Mouse (Mus musculus) gonadal fat pad, adult 2 months (tissue): ENCODE measurements at regions not wholly inside any gene's neighbourhood (a gene's known extent, or its start where the extent isn't known, plus 50 kb on each side); places are given as distances from the start of the nearest gene placed in this dataset.

Experiments used
- DNase-seq: peaks from one replicate; pipeline ENCODE4 v3.0.0-alpha.2; 2012; ENCODE audit warnings: low read depth

DNA sequence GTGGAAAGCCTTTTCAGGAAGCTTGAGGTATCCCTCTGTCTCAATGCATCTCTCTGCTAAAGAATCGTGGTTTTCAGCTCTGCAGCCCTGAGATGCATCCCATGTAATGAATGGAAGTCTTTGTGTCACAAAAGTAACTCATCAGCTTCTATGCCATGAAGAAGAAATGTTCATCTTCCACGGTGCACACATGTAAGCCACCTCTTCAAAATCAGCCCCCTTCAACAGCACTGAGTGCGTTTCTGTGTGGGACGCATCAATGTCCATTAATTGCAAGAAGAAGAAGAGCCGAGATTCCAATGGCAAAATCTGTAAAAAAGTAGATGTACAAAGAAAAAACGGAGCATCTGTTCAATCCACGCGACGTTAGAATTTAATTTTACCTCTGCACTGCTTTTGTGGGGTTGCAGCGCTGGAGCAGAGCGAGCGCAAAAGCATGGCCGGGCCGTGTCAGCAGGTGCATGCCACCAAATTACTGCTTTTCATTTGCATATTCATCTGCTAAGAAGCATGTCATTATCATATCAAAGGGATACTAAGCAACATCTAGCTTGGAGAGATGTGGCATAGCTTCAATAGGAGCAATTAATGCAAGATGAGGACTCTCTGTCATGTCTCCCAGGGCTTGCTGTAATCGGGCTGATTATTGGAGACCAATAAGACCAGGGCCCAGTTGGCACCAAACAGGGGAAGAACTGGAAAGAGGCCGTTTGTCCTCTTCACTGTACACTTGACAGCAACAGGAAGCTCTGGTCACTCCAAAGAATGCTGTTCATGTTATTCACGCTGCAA is 185.0 kb upstream of the Sox2 start:
- no peak for DNase-seq

DNA sequence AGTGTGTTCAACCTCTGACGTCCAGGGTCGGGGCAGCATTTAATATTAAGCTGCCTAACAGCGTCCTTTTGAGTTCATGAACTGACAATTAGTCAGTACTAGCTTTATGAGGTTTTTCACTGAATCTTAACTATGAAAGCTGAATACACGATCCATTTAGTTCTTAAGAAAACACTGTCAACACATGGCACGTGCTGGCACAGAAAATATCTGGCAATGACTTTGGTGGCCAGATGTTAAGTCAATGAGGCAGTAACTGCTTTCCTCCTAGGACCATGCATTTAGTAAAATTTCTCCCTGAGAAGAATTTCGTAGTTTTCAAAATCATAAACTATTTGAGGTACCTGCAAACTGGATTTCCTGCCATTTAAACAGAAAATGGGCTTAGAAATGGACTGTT is 191.4 kb upstream of the Sox2 start:
- no peak for DNase-seq

DNA sequence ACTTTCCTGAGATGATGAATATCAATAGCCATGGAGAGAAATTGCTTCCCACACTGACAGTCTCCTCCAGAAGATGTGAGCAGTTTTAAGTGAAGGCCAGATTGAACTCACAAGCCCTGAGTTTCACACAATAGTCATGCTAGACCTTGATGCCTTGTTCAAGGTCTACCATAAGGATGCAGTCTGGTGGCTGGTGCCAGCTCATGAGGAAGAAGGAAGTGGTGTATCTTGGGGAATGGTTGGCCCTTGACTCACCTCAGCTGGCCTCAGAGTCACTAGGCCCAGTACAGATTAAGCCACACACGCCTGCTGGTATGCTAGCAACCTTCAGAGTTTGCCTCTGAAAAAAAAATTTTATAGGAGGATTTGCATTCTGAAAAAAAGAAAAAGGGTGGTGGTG is 192.4 kb upstream of the Sox2 start:
- no peak for DNase-seq

DNA sequence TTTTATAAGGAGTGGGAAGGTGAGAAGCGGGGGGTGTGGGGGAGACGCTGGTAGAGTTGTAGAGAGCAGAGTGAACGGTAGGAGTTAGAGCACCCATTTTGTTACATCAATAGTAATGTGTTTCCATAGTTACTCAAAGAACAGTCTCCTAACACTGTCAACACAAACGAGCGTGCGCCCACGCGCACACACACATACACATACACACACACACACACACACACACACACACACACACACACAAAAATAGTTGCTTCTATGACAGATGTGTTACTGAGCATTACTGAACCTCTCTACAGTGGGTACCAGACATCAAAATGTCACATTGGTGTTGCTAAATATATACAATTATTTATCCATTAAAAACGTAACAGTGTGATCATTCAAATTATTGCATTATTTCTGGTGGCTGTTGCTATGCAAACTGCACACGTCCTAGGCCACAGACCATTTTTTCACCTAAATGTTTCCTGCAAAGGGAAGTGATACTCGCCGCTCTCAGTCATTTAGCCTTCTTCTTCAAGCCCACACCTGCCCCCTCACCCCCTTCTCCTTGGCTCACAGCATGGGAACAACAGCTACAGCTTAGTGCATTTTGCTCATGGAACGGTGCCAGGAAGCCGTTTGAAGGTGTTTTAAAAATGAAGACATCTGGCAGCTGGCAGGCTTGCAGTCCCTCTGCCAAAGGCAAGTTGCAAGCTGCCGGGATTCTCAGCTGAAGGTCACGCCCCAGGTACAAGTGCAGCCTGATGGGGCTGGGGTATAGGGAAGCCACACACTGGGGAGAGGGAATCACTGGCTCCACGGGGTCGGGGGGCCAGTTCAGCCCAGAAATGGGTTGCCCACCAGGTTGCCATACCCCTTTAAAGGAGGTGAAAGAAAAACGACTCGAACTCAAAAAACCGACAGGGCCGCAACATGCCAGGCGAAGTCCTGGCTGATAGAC is 193.4 kb upstream of the Sox2 start:
- DNase-seq = peak; percentile 6

DNA sequence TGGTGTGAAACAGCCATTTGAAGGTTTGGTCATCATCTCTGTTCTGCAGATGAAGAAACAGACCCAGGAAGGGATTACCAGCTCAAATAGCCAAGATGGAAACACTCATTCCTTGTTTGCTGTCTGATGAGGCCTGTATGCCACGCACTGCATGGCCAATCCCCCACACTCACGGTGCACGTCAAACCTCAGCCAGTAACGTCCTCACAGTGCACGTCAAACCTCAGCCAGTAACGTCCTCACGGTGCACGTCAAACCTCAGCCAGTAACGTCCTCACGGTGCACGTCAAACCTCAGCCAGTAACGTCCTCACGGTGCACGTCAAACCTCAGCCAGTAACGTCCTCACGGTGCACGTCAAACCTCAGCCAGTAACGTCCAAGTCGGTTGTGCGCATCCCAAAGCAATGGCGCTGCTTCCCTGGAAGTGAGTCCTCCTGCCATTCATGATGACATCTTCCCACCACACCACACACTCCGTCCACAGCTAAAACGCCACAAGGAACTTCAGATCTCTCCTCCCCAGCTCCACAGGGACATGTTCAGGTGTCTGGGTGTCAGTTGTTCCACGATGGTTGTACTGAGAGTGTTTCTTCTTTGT is 196.1 kb upstream of the Sox2 start:
- no peak for DNase-seq

DNA sequence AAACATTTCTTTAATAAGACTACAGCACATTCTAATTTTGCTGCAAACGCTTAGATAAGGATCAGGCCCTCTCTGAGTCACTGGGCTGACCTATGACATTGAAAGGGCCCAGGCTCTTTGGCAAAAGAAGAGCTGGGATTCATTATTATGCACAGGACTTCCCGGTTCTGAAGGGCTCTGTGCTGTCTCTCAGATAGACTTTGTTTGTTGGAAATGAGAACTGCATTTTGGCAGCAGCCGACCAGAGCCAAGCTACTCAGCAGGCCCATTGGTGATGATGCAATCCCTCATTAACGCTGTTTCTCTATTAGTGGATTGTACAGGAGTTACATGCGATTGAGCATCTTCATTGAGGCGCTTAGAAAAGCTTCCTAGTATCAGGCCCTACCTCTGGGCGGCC is 204.9 kb upstream of the Sox2 start:
- no peak for DNase-seq

DNA sequence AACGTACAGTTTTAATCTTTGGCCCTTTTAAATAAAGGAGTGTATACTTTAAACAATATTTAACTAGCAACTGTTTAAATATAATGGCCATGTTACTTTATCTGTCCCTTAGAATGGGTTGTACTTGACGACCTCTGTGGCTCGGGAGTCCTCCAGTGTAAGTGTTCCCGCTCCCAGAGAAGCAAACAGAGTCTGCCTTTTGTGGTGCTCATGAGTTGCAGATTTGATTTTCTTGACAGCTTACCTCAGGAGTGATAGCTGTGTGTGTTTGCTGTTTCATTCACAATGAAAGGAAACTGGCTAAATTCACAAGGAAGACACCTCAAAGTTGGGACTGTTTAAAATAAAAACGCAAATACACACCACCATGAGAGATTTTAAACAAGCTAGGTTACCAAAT is 205.4 kb upstream of the Sox2 start:
- DNase-seq = no peak

DNA sequence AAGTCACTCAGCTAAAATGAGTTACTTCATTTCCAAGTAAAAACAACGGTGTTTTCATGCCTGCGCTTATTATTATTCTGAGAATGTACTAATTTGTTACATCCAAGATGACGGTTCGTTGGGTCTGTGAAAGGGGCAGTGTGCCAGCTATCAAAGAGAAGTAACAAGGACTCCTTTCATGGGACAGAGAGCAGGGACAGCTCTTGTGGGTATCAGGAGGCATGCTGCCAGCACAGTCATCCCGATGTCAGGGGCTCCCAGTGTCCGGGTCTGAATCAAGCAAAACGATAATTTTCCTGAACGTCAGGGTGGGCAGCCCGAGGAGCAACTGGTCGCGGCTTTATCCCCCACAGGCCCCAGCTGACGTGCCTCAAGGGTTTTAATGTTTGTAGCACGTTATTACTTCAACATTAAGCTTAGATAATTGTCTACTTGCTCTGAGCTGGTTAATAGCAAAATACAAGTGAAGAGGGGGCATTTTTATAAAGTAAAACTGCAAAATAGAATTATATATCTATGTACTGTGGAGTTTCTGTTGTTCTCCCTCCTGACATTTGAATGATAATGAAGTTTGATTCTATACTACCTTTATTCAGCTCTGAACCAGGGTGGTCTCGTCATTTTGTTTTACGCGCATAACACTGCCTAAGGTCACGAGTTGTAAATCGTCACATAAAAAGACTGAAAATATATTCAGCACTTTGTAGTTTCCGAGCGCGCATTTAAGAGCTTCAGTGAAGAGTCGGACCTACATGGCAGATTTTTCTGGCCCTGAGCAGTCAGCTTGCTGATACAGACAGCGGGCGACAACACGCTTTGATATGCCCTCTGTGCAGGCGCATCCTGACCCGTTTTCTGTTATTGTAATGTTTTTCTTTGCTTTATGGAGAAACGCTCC is 206.2 kb upstream of the Sox2 start:
- no peak for DNase-seq

DNA sequence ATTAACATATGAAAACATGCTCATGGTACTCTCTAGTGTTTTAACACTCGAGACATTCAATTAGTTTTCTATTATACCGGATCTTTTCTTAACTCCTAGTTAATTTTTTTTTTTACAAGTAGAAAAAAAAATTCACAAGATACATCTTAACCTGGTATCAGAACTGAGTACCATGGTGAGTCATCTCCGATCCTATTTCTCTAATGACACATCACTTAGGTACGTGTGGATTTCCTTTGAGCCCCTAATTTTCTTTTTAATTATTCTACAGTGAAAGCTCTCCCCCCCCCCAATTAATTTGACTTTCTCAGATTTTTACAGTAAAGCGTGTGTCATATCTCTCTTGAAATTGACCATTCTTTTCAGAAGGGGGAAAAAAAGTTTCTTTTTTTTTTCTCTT is 206.9 kb upstream of the Sox2 start:
- no peak for DNase-seq

DNA sequence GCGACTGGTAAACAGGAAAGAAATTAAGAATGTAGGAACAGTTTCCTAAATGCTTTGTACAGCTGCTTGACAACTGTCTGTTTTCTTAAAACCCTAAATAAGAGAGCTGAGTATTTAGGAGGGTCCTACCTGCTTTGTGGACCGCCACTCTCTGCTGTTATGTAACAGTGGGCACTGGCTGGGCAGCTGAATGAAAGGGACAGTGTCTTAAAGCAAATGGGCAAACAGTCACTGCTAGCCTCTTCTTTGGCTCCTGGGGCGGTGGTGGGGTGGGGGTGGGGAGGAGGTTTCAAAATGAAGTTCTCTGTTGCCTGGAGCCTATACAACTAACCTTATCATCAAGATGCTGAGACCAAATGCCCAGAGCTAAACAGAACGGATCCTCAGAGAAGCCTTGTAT is 208.4 kb upstream of the Sox2 start:
- no peak for DNase-seq

DNA sequence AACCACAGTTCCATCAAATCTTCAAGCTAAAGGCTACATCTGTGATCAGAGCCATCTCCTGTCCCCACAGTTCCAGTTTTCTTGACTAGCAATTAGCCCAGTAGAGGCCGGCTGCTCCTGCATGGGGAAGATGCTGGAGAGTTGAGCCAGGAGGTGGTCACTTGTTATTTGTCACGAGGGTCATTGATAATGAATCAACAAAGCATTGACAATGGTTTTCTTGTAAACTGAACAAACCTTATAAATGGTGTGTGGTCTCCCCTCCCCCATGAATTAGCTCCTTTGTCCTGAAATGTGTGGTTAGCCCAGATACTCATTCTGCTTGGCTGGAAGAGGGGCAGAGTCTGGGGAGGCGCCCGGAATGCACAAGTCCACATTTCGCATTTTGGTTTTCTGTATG is 208.9 kb upstream of the Sox2 start:
- DNase-seq = no peak

DNA sequence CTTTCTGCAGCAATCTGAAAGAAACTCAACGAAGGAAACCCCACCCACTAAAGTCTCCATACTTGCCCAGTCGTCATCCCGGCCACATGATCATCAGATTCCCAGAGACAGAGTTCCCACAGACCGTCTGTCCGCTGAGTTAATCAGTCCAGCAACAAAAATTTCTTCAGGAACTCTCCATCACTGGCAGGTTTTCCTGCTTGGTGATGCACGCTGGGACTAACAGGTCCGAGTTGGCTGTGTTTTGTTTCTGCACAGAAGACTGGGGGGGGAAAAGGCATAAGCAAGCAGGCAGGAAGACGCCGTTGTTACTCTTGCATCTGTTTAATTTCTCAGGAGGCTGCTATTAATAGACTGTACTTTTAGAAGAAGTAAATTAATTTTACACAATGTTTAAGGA is 215.3 kb upstream of the Sox2 start:
- DNase-seq = no peak

DNA sequence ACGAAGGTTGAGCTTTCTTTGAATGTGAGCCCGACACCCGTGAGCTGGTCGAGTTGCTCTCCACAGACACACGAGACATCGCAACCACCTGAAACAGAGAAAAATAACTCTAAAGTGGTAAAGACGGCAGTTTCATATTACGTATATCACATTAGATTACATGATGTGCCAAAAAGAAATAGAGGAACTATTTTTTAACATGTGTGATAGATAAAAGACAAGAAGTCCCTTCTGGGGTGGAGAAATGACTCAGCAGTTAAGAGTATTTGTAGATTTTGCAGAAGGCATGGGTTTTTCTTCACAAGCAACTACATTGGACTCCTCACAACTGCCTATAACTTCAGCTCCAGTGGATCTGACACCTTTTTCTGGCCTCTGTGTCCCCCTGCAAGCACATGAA is 222.2 kb upstream of the Sox2 start:
- DNase-seq = no peak

DNA sequence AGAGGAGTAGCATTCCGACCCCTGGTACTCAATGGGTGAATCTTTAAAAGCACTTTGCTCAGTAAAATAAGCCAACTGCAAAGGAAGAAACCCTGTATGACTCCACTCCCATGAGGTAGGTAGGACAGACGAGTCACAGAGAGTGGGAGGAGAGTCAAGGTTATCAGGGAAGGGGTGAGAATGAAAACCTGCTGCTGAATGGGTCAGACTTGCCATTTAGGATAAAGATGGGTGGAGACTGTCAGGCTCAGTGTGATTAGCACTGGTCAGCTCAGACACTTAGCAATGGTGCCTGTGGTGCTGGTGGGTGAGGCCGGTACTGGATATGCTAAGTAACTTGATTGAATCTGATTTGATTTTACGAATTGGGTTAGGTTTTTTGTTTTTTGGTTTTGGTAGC is 222.7 kb upstream of the Sox2 start:
- no peak for DNase-seq

DNA sequence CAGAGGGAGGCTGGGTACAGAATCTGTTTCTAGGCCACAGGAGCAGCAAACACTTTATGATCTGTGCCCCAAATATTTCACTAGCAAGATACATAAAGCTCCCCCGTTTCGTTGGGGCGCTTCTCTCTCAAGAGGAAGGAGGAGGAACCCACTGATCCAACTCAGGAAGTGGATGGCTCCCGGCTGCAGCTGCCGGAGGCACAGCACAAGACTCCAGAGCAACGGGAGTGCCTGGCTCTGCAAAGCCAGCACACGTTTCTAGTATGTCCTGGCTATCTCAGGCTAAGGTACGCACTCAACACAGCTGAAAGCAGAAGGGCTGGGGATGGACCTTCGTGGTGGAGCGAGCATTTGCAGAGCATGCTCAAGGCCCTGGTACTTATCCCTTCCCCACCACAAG is 223.2 kb upstream of the Sox2 start:
- no peak for DNase-seq

DNA sequence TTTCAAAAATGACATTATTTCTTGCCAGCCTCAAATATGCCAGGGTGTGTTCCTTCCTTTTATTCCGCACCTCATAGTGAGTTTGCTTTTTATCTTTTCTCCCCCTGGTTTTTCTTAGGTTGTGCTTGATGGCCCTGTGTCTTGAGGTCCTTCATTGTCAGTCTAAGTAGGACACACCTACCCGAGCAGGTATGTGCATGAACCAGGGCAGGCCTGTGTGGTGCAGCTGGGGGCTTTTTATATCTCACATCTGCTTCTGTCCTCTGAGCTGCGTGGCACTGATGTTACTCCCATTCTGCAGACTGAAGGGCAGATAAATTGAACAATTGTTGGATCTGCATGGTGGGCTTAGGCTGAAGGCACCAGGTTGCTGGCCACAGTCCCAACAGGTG is 238.3 kb upstream of the Sox2 start:
- no peak for DNase-seq

DNA sequence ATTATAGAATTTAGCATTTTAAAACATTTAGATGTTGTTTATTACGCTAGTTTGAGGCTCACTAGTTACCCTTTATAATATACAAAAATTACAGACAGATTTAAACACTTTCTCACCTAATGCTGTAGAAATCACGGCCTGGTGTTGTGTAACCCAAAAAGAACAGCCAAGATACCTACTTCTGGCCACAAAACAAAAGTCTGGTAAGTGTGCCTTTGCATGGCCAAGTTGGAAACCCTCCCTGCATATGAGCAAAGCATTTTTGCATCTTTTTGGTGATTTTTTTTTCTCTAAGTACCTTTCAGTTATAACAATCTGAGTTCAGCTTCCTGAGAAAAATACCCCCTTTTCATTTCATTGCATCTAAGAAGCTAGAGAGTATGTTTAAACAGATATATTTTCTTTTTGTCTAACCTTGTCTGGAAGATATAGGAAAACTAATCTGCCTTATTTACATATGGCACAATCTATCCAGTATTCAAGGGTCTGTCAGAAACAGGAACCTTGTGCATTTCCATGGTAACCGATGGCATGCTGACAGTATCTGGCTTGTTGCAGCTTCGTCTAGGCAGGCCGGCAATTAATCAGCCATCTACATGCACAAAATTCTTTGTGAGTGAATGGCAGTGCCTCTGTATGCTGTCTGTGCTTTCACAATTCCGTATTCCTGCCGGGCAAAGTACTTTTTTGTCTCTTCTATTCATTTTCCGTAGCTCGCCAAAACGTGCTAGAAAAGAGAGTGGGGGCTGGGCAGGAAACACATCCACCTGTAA is 238.9 kb upstream of the Sox2 start:
- DNase-seq = peak; percentile 26

DNA sequence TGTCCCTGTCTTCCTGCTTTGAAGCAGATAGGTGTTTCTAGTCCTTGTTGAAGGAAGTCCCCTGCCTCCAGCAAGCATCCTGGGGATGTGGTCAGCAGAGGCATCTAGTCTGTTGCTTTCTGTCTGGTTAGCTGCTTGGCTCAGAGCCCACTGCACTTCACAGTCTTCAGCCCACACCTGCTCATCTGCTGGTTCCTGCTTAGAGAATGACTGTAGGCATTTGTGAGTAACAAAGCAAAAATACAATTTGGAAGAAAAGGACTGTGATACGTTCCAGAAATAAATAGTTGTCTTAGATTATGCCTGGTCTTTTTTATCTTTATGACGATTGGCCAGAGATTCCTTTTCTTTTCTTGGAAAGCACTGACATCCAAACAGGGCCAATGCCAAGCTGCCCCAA is 246.6 kb upstream of the Sox2 start:
- no peak for DNase-seq

DNA sequence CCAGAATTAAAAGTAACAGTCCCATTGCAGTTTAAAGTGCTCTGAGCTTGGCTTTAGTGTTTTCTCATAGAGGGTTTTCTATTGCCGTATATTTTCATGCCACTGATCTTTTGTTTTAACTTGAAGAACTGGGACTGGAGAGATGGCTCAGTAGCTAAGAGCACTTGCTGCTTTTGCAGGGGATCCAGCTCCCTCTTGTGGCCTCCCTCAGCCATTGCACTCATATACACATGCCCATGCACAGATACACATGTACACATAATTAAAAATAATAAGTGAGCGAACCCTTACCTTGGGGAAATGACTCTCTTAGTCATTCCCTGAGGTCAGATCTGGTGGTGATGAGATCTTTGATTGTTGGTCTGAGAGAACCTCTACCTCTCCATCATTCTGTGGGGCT is 258.9 kb upstream of the Sox2 start:
- no peak for DNase-seq

DNA sequence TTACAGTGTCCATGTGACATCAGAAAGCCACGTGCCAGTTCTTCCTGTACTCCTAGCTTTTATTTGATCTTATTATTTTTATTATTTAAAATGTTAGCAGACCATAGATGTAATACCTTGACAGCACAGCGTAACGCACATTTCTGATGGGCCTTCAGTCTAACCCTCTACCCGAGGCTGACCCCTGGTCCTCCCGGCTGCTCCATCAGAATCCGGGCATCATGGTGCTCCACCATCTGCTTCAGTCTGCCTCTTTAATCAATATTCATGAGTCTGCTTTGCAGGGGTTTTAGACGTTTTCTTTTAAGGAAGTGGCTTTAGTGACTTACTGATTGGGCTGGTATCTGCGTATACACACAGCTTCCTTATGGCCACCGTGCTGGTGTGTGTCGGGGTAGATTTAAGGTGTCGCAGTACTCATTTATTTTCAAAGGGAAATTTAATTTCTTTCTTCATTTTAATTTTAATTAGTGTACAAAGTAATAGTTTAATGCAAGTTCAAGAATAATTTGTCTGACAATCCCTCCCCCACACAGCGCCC is 265.2 kb upstream of the Sox2 start:
- DNase-seq = no peak

DNA sequence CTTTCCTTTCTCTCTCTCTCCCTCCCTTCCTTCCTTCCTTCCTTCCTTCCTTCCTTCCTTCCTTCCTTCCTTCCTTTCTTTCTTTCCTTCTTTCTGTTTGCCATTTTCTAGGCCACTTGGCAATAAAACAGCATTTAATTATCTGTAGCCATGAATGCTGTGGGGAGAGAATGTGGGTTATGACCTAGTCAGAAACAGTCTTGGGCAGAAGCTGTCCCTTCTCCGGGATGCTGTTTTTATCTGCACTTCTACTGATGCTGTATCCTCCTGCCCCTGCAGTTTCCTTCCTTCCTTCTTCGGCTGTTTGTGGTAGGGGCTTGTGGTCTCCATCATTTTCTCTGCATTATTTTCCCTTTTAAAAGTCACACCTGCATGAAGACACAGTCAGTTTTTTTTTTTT is 272.3 kb upstream of the Sox2 start:
- no peak for DNase-seq
